Mouse (Mus musculus): ENCODE results near the gene Dmrtc2.

DNA sequence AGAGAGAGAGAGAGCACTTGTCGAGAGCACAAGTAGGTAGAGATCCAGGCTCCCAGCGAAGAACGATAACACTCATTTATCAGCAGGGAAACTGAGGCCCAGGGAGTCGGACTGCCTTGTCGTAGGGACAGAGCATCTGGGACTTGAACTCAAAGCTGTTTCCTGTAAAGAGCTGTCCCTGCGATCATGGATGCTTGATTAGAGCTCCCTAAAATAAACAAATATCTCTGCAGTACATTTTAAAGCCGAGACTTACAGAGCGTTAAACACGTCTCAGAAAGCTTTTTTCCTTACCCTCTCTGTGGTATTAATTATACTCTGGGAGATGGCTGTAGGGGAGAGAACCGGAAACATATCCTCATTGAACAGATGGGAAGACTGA is 33.6 kb downstream of the Dmrtc2 start:
- TF ChIP-seq POLR2A (IDR thresholded peaks at IDR 0.05; ENCODE audit: low read depth, low read length), result no peak
- TF ChIP-seq CTCF (IDR thresholded peaks at IDR 0.05; ENCODE audit: borderline replicate concordance, insufficient read depth, low read length), result no peak

Data from embryonic fibroblast, embryonic 13.5 days (primary cell).